Mouse (Mus musculus): ENCODE measurements around the gene Hlcs.

DNA sequence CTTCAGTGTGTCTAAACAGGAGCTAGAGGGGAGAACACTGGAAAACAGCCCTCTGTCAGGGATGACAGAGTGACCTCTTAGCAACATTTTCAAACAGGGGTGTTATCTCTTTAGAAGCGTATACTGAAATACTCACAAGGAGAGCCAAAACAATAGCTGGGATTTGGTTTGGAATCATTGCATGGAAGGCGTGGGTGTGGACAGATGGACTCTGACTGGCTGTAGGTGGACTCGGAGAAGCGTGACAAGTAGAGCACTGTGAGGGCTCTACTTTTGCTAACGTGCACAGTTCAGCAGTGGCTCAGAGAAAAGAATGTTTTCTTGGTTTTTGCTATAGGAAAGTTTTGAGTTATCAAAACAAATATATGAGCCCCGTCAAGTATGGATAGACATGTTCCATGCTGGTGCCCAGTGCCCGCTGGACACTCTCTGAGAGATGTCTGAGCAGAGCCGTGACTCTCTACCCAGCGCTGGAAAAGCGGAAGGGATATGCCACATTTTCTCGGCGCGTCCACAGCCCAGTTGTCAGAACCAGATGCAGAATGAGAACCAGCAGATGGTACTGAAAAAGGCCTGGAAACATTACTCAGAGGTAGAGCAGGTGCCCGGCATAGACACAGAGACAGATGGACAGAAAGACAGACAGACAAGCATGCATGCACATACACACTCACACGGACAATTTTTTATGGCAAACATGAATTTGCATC, 62.6 kb downstream of the Hlcs start:
- TF ChIP-seq CTCF (IDR thresholded peaks at IDR 0.05; ENCODE audit: borderline replicate concordance, extremely low read depth, insufficient read depth, insufficient read length) = no peak
- TF ChIP-seq POLR2A (IDR thresholded peaks at IDR 0.05; ENCODE audit: borderline replicate concordance, extremely low read depth, insufficient read depth, insufficient read length, poor library complexity, severe bottlenecking) = no peak
